Mouse (Mus musculus) gastrocnemius, adult 2 months (tissue): ENCODE measurements around the gene Atp6v1e1. TPM values are rescaled to one million over a fixed set of nuclear protein-coding genes. Genes with fewer than 3 reads are reported as not detected.

Experiments
- DNase-seq: peaks from one replicate; pipeline ENCODE4 v3.0.0; 2022
- H3K27ac ChIP-seq: fragments of 200-600 bp; 2 replicates; pipeline ENCODE4 v1.8.1; 2022; ENCODE audit warnings: mild to moderate bottlenecking
- H3K4me3 ChIP-seq: fragments of 200-600 bp; 2 replicates; pipeline ENCODE4 v1.8.1; 2022; ENCODE audit warnings: mild to moderate bottlenecking, moderate library complexity
- CTCF ChIP-seq: fragments of 200-600 bp; IDR thresholded peaks from 2 replicates; pipeline ENCODE4 v1.8.1; 2022; ENCODE audit warnings: antibody characterized with exemption, mild to moderate bottlenecking, moderate library complexity
- intact Hi-C: fragments of 180-260 bp; cut with DNase I; formaldehyde crosslinking; loops from one replicate; pipeline ENCODE4 v1.15.1; 2025
- total RNA-seq, 2 experiments: library from RNA; stranded (reverse); gene quantifications; 2 replicates each; pipeline ENCODE4 v1.2.3; 2021

Gene Atp6v1e1
- total RNA-seq, 2 experiments from 2014 or later, result 127 to 137 TPM

GRCm38 (mm10) chr6:120806999-120807737 lies 15.4 kb downstream of the Atp6v1e1 start:
- no peak for TF ChIP-seq CTCF
- no peak for DNase-seq
- intact Hi-C loops, result no loop called here
- Histone ChIP-seq H3K27ac (no peak overlapping the region), H3K4me3 (no peak overlapping the region)

- intact Hi-C loops, result no loop called here
- TF ChIP-seq CTCF, result no peak
- Histone ChIP-seq H3K4me3 (no peak overlapping the region), H3K27ac (no peak overlapping the region)
- peak; percentile 42 for DNase-seq
Observed at GRCm38 (mm10) chr6:120799581-120800041, 23.0 kb downstream of the Atp6v1e1 start.

DNA sequence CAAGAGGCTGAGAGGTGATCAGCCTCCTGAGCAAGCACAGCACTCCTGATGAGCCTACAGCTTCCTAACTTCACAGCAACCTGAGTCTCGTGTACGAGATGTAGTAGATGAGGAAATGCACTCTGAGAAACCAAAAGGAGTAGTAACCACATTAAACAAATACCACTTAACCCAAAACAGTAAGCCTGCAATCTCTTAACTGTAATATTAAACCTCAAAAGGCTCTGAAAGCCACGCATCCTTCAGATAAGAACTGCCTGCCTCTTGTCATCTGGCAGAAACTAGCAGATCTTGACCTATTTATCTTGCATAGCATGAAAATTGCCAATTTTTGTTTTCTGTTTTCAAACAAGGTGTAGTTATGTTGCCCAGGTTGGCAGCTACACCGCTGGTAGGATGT lies 23.7 kb downstream of the Atp6v1e1 start:
- TF ChIP-seq CTCF, result no peak
- intact Hi-C loops, result no loop called here
- no peak for DNase-seq
- Histone ChIP-seq H3K4me3 (no peak overlapping the region), H3K27ac (no peak overlapping the region)

GRCm38 (mm10) chr6:120798019-120798418 lies 24.6 kb downstream of the Atp6v1e1 start:
- intact Hi-C loops, result no loop called here
- H3K27ac ChIP-seq, result no peak overlapping the region

DNA sequence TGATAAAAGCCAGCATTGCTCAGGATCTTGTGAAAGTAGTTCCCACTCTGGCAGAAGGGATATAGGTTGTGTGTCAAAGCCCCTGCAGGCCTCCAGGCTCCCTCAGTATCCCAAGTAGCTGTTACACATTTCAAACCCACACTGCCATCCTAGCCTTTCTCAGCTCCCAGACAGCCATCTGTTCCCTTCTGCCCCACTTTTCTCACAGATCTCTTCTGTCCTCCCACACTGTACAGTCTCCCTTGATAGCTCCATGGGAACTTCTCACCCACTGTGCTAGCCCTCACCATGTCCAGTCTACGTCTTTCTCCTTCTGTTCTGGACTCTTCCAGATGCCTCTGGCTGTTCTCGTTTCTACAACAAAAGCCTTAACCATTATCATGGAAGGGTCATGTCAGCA lies 26.5 kb downstream of the Atp6v1e1 start:
- Histone ChIP-seq H3K4me3 (no peak overlapping the region), H3K27ac (no peak overlapping the region; the same call in 1 of the 2 replicates)
- DNase-seq, result no peak
- no peak for TF ChIP-seq CTCF
- intact Hi-C loops, result no loop called here

More at GRCm38 (mm10) chr6:120798019-120798418, 24.6 kb downstream of the Atp6v1e1 start:
- no peak for DNase-seq
- no peak for TF ChIP-seq CTCF
- H3K4me3 ChIP-seq, result no peak overlapping the region

- intact Hi-C loops, result no loop called here
- no peak for TF ChIP-seq CTCF
- peak; percentile 81 for DNase-seq
- peak overlapping the region; percentile 57; the same call in 1 of the 2 replicates for H3K27ac ChIP-seq
- no peak overlapping the region for H3K4me3 ChIP-seq
Observed at GRCm38 (mm10) chr6:120795422-120796086, 27.0 kb downstream of the Atp6v1e1 start.

- no peak for DNase-seq
- Histone ChIP-seq H3K27ac (no peak overlapping the region), H3K4me3 (no peak overlapping the region)
- intact Hi-C loops, result no loop called here
- TF ChIP-seq CTCF, result no peak
Observed at GRCm38 (mm10) chr6:120792947-120793346, 29.6 kb downstream of the Atp6v1e1 start.

GRCm38 (mm10) chr6:120790717-120791116 lies 31.9 kb downstream of the Atp6v1e1 start:
- intact Hi-C loops, result no loop called here
- Histone ChIP-seq H3K27ac (no peak overlapping the region), H3K4me3 (no peak overlapping the region)
- no peak for DNase-seq
- TF ChIP-seq CTCF, result no peak

DNA sequence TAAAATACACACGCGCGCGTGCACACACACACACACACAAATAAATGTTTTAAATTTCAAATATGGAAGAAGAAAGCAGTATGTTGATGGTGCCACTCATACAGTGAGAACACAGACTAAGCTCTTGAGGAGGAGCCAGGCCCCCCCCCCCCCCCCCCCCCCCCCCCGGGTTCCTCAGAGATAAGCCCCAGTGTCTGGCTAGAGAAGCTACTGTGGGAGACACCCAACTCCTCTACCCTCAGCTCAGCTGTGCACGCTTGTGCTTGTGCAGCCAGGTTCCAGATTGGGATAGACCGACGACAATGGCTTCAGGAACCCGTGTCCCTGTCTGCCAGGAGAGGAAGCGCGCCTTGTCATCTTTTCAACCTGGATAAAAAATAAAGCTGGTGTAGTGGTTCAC lies 32.4 kb downstream of the Atp6v1e1 start:
- no peak for TF ChIP-seq CTCF
- no peak for DNase-seq
- Histone ChIP-seq H3K4me3 (no peak overlapping the region), H3K27ac (no peak overlapping the region)
- intact Hi-C loops, result no loop called here

- 0 out of 2 replicates have a peak, but pooled peaks have one; percentile 5 for TF ChIP-seq CTCF
- no peak for DNase-seq
- no peak overlapping the region for H3K4me3 ChIP-seq
- no peak overlapping the region for H3K27ac ChIP-seq
- intact Hi-C loops, result no loop called here
Observed at GRCm38 (mm10) chr6:120788904-120789303, 33.7 kb downstream of the Atp6v1e1 start.

GRCm38 (mm10) chr6:120788068-120788607 lies 34.5 kb downstream of the Atp6v1e1 start:
- no peak for TF ChIP-seq CTCF
- H3K27ac ChIP-seq, result no peak overlapping the region
- intact Hi-C loops, result no loop called here
- DNase-seq, result no peak
- H3K4me3 ChIP-seq, result no peak overlapping the region

GRCm38 (mm10) chr6:120784351-120784750 lies 38.2 kb downstream of the Atp6v1e1 start:
- TF ChIP-seq CTCF, result no peak
- Histone ChIP-seq H3K4me3 (no peak overlapping the region), H3K27ac (no peak overlapping the region)
- no peak for DNase-seq
- intact Hi-C loops, result no loop called here

DNA sequence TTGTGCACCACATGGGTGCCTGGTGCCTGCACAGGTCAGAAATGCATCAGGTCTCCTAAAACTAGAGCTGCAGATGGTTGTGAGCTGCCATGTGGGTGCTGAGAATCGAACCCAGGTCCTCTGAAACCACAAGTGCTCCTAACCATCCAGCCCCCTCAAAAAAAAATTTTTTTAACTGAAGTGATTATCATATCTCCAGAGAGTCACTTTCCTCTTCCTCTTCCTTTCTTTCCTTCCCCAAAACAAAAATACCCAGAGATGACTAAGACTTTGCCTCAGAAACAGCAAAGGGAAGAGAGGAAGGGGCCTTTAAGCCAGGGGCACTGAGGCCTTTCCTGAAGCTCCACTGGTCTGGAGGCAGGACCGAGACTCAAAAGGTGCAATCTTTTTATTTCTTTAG lies 39.6 kb downstream of the Atp6v1e1 start:
- intact Hi-C loops, result no loop called here
- DNase-seq, result no peak
- H3K4me3 ChIP-seq, result no peak overlapping the region
- no peak overlapping the region for H3K27ac ChIP-seq
- no peak for TF ChIP-seq CTCF
